Mouse (Mus musculus) heart, embryonic 12.5 days (tissue): Measurements from ENCODE around the gene Pitpnm1. TPM values are rescaled to one million over a fixed set of nuclear protein-coding genes. Genes with fewer than 3 reads are reported as not detected.

Experiments used
- ATAC-seq: fragments of 200-750 bp; cut with Nextera tagmentation; 2 replicates; pipeline ENCODE4 v1.8.0; 2017; ENCODE audit warnings: moderate TSS enrichment, moderate library complexity; ENCODE audit not compliant: insufficient number of reproducible peaks, low FRiP score
- H3K27ac ChIP-seq: fragments of 300-500 bp; sonication (generic); 2 replicates; pipeline ENCODE4 v1.5.1; 2016; ENCODE audit warnings: mild to moderate bottlenecking, moderate library complexity; ENCODE audit not compliant: poor library complexity, severe bottlenecking
- H3K27me3 ChIP-seq: fragments of 300-500 bp; sonication (generic); replicated peaks from 2 replicates; pipeline ENCODE4 v1.6.1; 2016; ENCODE audit warnings: mild to moderate bottlenecking, moderate library complexity
- H3K36me3 ChIP-seq: fragments of 300-500 bp; sonication (generic); 2 replicates; pipeline ENCODE4 v1.6.1; 2016; ENCODE audit warnings: mild to moderate bottlenecking, moderate library complexity
- H3K4me1 ChIP-seq: fragments of 300-500 bp; sonication (generic); replicated peaks from 2 replicates; pipeline ENCODE4 v1.6.1; 2016; ENCODE audit warnings: mild to moderate bottlenecking
- H3K4me2 ChIP-seq: fragments of 300-500 bp; sonication (generic); 2 replicates; pipeline ENCODE4 v1.6.1; 2016; ENCODE audit warnings: mild to moderate bottlenecking, moderate library complexity
- H3K4me3 ChIP-seq: fragments of 300-500 bp; sonication (generic); 2 replicates; pipeline ENCODE4 v1.5.1; 2016; ENCODE audit warnings: mild to moderate bottlenecking
- H3K9ac ChIP-seq: fragments of 300-500 bp; sonication (generic); 2 replicates; pipeline ENCODE4 v1.6.1; 2016; ENCODE audit warnings: mild to moderate bottlenecking, moderate library complexity
- H3K9me3 ChIP-seq: fragments of 300-500 bp; sonication (generic); replicated peaks from 2 replicates; pipeline ENCODE4 v1.6.1; 2016; ENCODE audit warnings: mild to moderate bottlenecking, moderate library complexity
- WGBS: fragments of 180-500 bp; shearing (Covaris S2); methylation state at CpG from one replicate; pipeline ENCODE4 v1.1.7; 2016; 5-methylcytosine and 5-hydroxymethylcytosine counted together
- polyA plus RNA-seq: library from polyadenylated mRNA; unstranded; fragments of >200 nt; fragmentation: Nextera tagmentation; extraction: Ambion mirVana; gene quantifications from 2 replicates; pipeline ENCODE4 v1.2.1, GENCODE M21; 2016

The Pitpnm1 gene
- polyA plus RNA-seq, 1 experiment from 2014 or later: 23.3 TPM

- under 1% methylated on average over 65 of the region's 65 CpGs for WGBS
- H3K36me3 ChIP-seq: no peaks in the 10 kb centered on the region
- H3K9ac ChIP-seq: peak within 1 kb of the TSS; percentile 76
- peak; percentile 96 for ATAC-seq
- H3K27ac ChIP-seq: peak within 1 kb of the TSS; percentile 78
- peaks cover 41% of the 10 kb centered on the region for H3K4me1 ChIP-seq
- H3K4me3 ChIP-seq: peak within 1 kb of the TSS; percentile 69
- H3K4me2 ChIP-seq: peak within 1 kb of the TSS; percentile 74
- no peaks in the 10 kb centered on the region for H3K9me3 ChIP-seq
- peaks cover 25% of the 10 kb centered on the region for H3K27me3 ChIP-seq
These were observed 3.0 kb upstream of the Pitpnm1 start, which contains the start of gene Cdk2ap2 for GRCm38 (mm10) chr19:4096642-4097440. TSS of gene Cdk2ap2 (plus strand) at chr19:4097182.

GRCm38 (mm10) chr19:4097441-4097825 is 2.4 kb upstream of the Pitpnm1 start:
- Histone ChIP-seq H3K4me3 (peak overlapping the region; percentile 69), H3K27me3 (peaks cover 30% of the 10 kb centered on the region), H3K4me2 (peak overlapping the region; percentile 74), H3K27ac (peak overlapping the region; percentile 78), H3K9ac (peak overlapping the region; percentile 66), H3K36me3 (no peaks in the 10 kb centered on the region), H3K4me1 (peaks cover 41% of the 10 kb centered on the region), H3K9me3 (no peaks in the 10 kb centered on the region)
- WGBS: under 1% methylated on average over 21 of the region's 21 CpGs
- ATAC-seq: peak; percentile 76

GRCm38 (mm10) chr19:4098426-4098825 is 1.4 kb upstream of the Pitpnm1 start:
- peaks cover 41% of the 10 kb centered on the region for H3K4me1 ChIP-seq
- H3K9me3 ChIP-seq: no peaks in the 10 kb centered on the region
- H3K27me3 ChIP-seq: peaks cover 39% of the 10 kb centered on the region
- 90% methylated on average over 13 of the region's 13 CpGs for WGBS
- H3K36me3 ChIP-seq: peaks cover 6% of the 10 kb centered on the region; the same call in 1 of the 2 replicates
- ATAC-seq: no peak
- no peak overlapping the region for H3K27ac ChIP-seq
- H3K4me2 ChIP-seq: peak overlapping the region; percentile 74; the same call in 1 of the 2 replicates
- no peak overlapping the region for H3K9ac ChIP-seq
- no peak overlapping the region for H3K4me3 ChIP-seq

- Histone ChIP-seq H3K9ac (no peak overlapping the region), H3K36me3 (peaks cover 8% of the 10 kb centered on the region; the same call in 1 of the 2 replicates), H3K4me1 (peaks cover 41% of the 10 kb centered on the region), H3K27ac (no peak overlapping the region), H3K9me3 (no peaks in the 10 kb centered on the region), H3K4me3 (peak overlapping the region; percentile 59; the same call in 1 of the 2 replicates), H3K27me3 (peaks cover 43% of the 10 kb centered on the region), H3K4me2 (peak overlapping the region; percentile 95)
- ATAC-seq: no peak; the same call in 1 of the 2 replicates
- WGBS: 10% methylated on average over 9 of the region's 9 CpGs
These were observed 742 bp upstream of the Pitpnm1 start for GRCm38 (mm10) chr19:4099056-4099455.

- H3K9me3 ChIP-seq: no peaks in the 10 kb centered on the region
- under 1% methylated on average over 51 of the region's 52 CpGs for WGBS
- H3K4me1 ChIP-seq: peaks cover 41% of the 10 kb centered on the region
- H3K27ac ChIP-seq: no peak overlapping the region
- H3K4me2 ChIP-seq: peak overlapping the region; percentile 95
- peak overlapping the region; percentile 59 for H3K4me3 ChIP-seq
- peak overlapping the region; percentile 65 for H3K9ac ChIP-seq
- H3K27me3 ChIP-seq: peaks cover 50% of the 10 kb centered on the region
- H3K36me3 ChIP-seq: peaks cover 19% of the 10 kb centered on the region; the same call in 1 of the 2 replicates
- no peak for ATAC-seq
These were observed 992 bp downstream of the Pitpnm1 start for GRCm38 (mm10) chr19:4100718-4101261.

- no peaks in the 10 kb centered on the region for H3K9me3 ChIP-seq
- peaks cover 50% of the 10 kb centered on the region for H3K27me3 ChIP-seq
- ATAC-seq: no peak
- peaks cover 37% of the 10 kb centered on the region for H3K4me1 ChIP-seq
- peaks cover 19% of the 10 kb centered on the region; the same call in 1 of the 2 replicates for H3K36me3 ChIP-seq
- peak overlapping the region; percentile 95; the same call in 1 of the 2 replicates for H3K4me2 ChIP-seq
- H3K9ac ChIP-seq: no peak overlapping the region
- 0 out of 2 replicates have a peak overlapping the region, but pooled peaks have one; percentile 59 for H3K4me3 ChIP-seq
- H3K27ac ChIP-seq: no peak overlapping the region
- WGBS: 69% methylated on average over 6 of the region's 6 CpGs
These were observed 1.7 kb downstream of the Pitpnm1 start for GRCm38 (mm10) chr19:4101466-4101865.

GRCm38 (mm10) chr19:4102049-4102448 is 2.3 kb downstream of the Pitpnm1 start:
- Histone ChIP-seq H3K4me2 (no peak overlapping the region), H3K9ac (no peak overlapping the region), H3K27ac (no peak overlapping the region), H3K4me3 (no peak overlapping the region), H3K9me3 (no peaks in the 10 kb centered on the region), H3K4me1 (peaks cover 36% of the 10 kb centered on the region), H3K36me3 (peaks cover 19% of the 10 kb centered on the region; the same call in 1 of the 2 replicates), H3K27me3 (peaks cover 50% of the 10 kb centered on the region)
- ATAC-seq: no peak
- 79% methylated on average over 2 of the region's 2 CpGs for WGBS

GRCm38 (mm10) chr19:4102626-4103025 is 2.8 kb downstream of the Pitpnm1 start:
- H3K36me3 ChIP-seq: peaks cover 19% of the 10 kb centered on the region; the same call in 1 of the 2 replicates
- H3K9me3 ChIP-seq: no peaks in the 10 kb centered on the region
- no peak overlapping the region for H3K4me3 ChIP-seq
- WGBS: 89% methylated on average over 12 of the region's 12 CpGs
- H3K4me2 ChIP-seq: no peak overlapping the region
- H3K4me1 ChIP-seq: peaks cover 33% of the 10 kb centered on the region
- no peak overlapping the region for H3K9ac ChIP-seq
- peaks cover 50% of the 10 kb centered on the region for H3K27me3 ChIP-seq
- no peak for ATAC-seq
- no peak overlapping the region for H3K27ac ChIP-seq

GRCm38 (mm10) chr19:4103294-4103693 is 3.5 kb downstream of the Pitpnm1 start:
- H3K4me2 ChIP-seq: no peak overlapping the region
- H3K27me3 ChIP-seq: peaks cover 50% of the 10 kb centered on the region
- H3K27ac ChIP-seq: no peak overlapping the region
- 92% methylated on average over 18 of the region's 18 CpGs for WGBS
- peaks cover 19% of the 10 kb centered on the region; the same call in 1 of the 2 replicates for H3K36me3 ChIP-seq
- H3K4me3 ChIP-seq: no peak overlapping the region
- H3K9me3 ChIP-seq: no peaks in the 10 kb centered on the region
- peaks cover 28% of the 10 kb centered on the region for H3K4me1 ChIP-seq
- no peak overlapping the region for H3K9ac ChIP-seq
- no peak for ATAC-seq

- 41% methylated on average over 3 of the region's 3 CpGs for WGBS
- no peak for ATAC-seq
- H3K4me1 ChIP-seq: peaks cover 23% of the 10 kb centered on the region
These were observed 4.0 kb downstream of the Pitpnm1 start for GRCm38 (mm10) chr19:4103792-4104191.

GRCm38 (mm10) chr19:4104675-4105194 is 4.9 kb downstream of the Pitpnm1 start:
- Histone ChIP-seq H3K4me3 (no peak overlapping the region), H3K27ac (no peak overlapping the region), H3K9me3 (no peaks in the 10 kb centered on the region), H3K4me1 (peaks cover 14% of the 10 kb centered on the region), H3K4me2 (no peak overlapping the region), H3K9ac (no peak overlapping the region), H3K36me3 (peaks cover 19% of the 10 kb centered on the region; the same call in 1 of the 2 replicates), H3K27me3 (peaks cover 50% of the 10 kb centered on the region)
- no peak for ATAC-seq
- WGBS: 83% methylated on average over 16 of the region's 16 CpGs

More at GRCm38 (mm10) chr19:4103792-4104191, 4.0 kb downstream of the Pitpnm1 start:
- no peak overlapping the region for H3K4me3 ChIP-seq
- H3K9me3 ChIP-seq: no peaks in the 10 kb centered on the region
- peaks cover 50% of the 10 kb centered on the region for H3K27me3 ChIP-seq
- no peak overlapping the region for H3K27ac ChIP-seq
- no peak overlapping the region for H3K4me2 ChIP-seq
- peaks cover 19% of the 10 kb centered on the region; the same call in 1 of the 2 replicates for H3K36me3 ChIP-seq
- H3K9ac ChIP-seq: no peak overlapping the region
